Mouse (Mus musculus) stomach, embryonic 14.5 days (tissue): ENCODE data around the gene Iqschfp. TPM values are rescaled to one million over a fixed set of nuclear protein-coding genes. Genes with fewer than 3 reads are reported as not detected.

Experiments
- ATAC-seq: fragments of 200-750 bp; cut with Nextera tagmentation; 2 replicates; pipeline ENCODE4 v1.8.0; 2017; ENCODE audit warnings: low read depth, moderate TSS enrichment; ENCODE audit not compliant: insufficient number of reproducible peaks, insufficient read depth, low FRiP score
- H3K27ac ChIP-seq: fragments of 300-500 bp; sonication (generic); 2 replicates; pipeline ENCODE4 v1.5.1; 2014; ENCODE audit warnings: mild to moderate bottlenecking, low read length, moderate library complexity, mixed read lengths
- H3K27me3 ChIP-seq: fragments of 300-500 bp; sonication (generic); 2 replicates; pipeline ENCODE4 v1.6.1; 2014; ENCODE audit warnings: low read length, control low read depth, mixed read lengths; ENCODE audit not compliant: control insufficient read depth, insufficient read depth
- H3K36me3 ChIP-seq: fragments of 300-500 bp; sonication (generic); 2 replicates; pipeline ENCODE4 v1.6.1; 2014; ENCODE audit warnings: mild to moderate bottlenecking, control low read depth, low read length, moderate library complexity, mixed read lengths; ENCODE audit not compliant: control insufficient read depth, insufficient read depth
- H3K4me1 ChIP-seq: fragments of 300-500 bp; sonication (generic); 2 replicates; pipeline ENCODE4 v1.6.1; 2014; ENCODE audit warnings: low read length, control low read depth, mixed read lengths; ENCODE audit not compliant: control insufficient read depth, insufficient read depth
- H3K4me2 ChIP-seq: fragments of 300-500 bp; sonication (generic); replicated peaks from 2 replicates; pipeline ENCODE4 v1.6.1; 2014; ENCODE audit warnings: low read depth, low read length, control low read depth
- H3K4me3 ChIP-seq: fragments of 300-500 bp; sonication (generic); 2 replicates; pipeline ENCODE4 v1.5.1; 2014; ENCODE audit warnings: low read depth, low read length, control low read depth
- H3K9ac ChIP-seq: fragments of 300-500 bp; sonication (generic); replicated peaks from 2 replicates; pipeline ENCODE4 v1.6.1; 2014; ENCODE audit warnings: low read depth, mild to moderate bottlenecking, control low read depth, low read length, moderate library complexity, mixed read lengths
- H3K9me3 ChIP-seq: fragments of 300-500 bp; sonication (generic); 2 replicates; pipeline ENCODE4 v1.6.1; 2016; ENCODE audit warnings: low read depth, low read length, control low read depth; ENCODE audit not compliant: control insufficient read depth
- WGBS: fragments of 180-500 bp; shearing (Covaris S2); extraction: QIAGEN DNeasy Blood & Tissue Kit; methylation state at CpG from one replicate; pipeline ENCODE4 v1.1.7; 2014; 5-methylcytosine and 5-hydroxymethylcytosine counted together
- polyA plus RNA-seq: library from polyadenylated mRNA; unstranded; fragments of >200 nt; fragmentation: Nextera tagmentation; extraction: Ambion mirVana; gene quantifications from 2 replicates; pipeline ENCODE4 v1.2.1, GENCODE M21; 2014

The Iqschfp gene
- polyA plus RNA-seq, 1 experiment from 2014 or later = 0.20 TPM

DNA sequence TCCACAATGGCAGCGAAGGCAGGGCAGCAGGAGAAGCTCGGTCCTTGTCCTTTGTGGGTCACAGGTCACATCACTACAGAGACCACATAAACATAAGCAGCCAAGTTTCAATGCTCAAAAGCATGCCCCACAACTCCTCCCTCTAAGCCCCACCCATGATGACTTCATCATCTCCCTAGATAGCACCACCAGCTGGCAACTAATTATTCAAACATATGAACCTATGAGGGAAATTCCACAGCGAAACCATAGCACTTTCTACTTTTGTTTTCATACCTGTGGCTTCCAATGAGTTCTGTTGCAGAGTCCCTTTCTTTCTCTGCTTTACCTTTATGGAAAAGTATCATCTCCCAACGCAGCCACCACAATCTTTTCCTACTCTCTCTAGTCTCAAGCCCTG lies 443.5 kb downstream of the Iqschfp start:
- Histone ChIP-seq H3K9ac (no peak overlapping the region), H3K9me3 (no peaks in the 10 kb centered on the region), H3K4me2 (no peak overlapping the region), H3K36me3 (no peaks in the 10 kb centered on the region), H3K27ac (no peak overlapping the region), H3K27me3 (no peaks in the 10 kb centered on the region), H3K4me3 (no peak overlapping the region), H3K4me1 (no peaks in the 10 kb centered on the region)
- 94% methylated on average over 4 of the region's 4 CpGs for WGBS
- no peak for ATAC-seq

- Histone ChIP-seq H3K9ac (no peak overlapping the region), H3K4me1 (no peaks in the 10 kb centered on the region), H3K9me3 (no peaks in the 10 kb centered on the region), H3K4me2 (no peak overlapping the region), H3K4me3 (no peak overlapping the region), H3K27ac (no peak overlapping the region), H3K27me3 (no peaks in the 10 kb centered on the region), H3K36me3 (no peaks in the 10 kb centered on the region)
- WGBS = 80% methylated on average over 6 of the region's 6 CpGs
- no peak for ATAC-seq
These were observed 458.6 kb downstream of the Iqschfp start for GRCm38 (mm10) chr3:68350624-68351023.

DNA sequence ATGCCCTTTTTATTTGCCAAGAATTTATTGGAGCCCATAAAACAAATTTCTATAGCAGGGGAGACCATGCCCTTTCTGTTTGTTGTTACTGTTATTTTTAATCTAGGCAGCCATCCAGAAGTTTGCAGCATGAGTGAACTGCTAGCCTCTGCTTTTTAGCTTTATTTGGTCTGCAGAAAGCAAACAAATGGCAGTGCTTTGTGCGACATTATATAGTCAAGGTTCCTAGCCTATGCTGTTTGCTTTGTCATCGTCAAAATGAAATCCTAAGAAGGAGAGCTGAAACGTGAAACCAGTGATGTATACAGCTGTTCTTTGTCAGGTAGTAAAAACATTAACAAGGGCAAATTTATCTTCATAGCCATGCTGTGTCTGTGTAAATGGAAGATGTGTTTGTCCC lies 459.4 kb downstream of the Iqschfp start:
- Histone ChIP-seq H3K4me1 (no peaks in the 10 kb centered on the region), H3K9ac (no peak overlapping the region), H3K9me3 (no peaks in the 10 kb centered on the region), H3K36me3 (no peaks in the 10 kb centered on the region), H3K27me3 (no peaks in the 10 kb centered on the region), H3K4me2 (no peak overlapping the region), H3K4me3 (no peak overlapping the region), H3K27ac (no peak overlapping the region)
- 17% methylated on average over 3 of the region's 3 CpGs for WGBS
- ATAC-seq = no peak

GRCm38 (mm10) chr3:68352961-68353360 lies 460.9 kb downstream of the Iqschfp start:
- Histone ChIP-seq H3K9me3 (no peaks in the 10 kb centered on the region), H3K27me3 (no peaks in the 10 kb centered on the region), H3K4me1 (no peaks in the 10 kb centered on the region), H3K4me3 (no peak overlapping the region), H3K9ac (no peak overlapping the region), H3K4me2 (no peak overlapping the region), H3K36me3 (no peaks in the 10 kb centered on the region), H3K27ac (no peak overlapping the region)
- ATAC-seq = no peak
- WGBS = 86% methylated on average over 7 of the region's 7 CpGs

- no peak overlapping the region for H3K27ac ChIP-seq
- H3K9ac ChIP-seq = no peak overlapping the region
- H3K4me2 ChIP-seq = no peak overlapping the region
- H3K4me1 ChIP-seq = no peaks in the 10 kb centered on the region
- ATAC-seq = no peak
- no peaks in the 10 kb centered on the region for H3K36me3 ChIP-seq
- H3K9me3 ChIP-seq = no peaks in the 10 kb centered on the region
- 36% methylated on average over 3 of the region's 3 CpGs for WGBS
- no peaks in the 10 kb centered on the region for H3K27me3 ChIP-seq
- no peak overlapping the region for H3K4me3 ChIP-seq
These were observed 461.5 kb downstream of the Iqschfp start for GRCm38 (mm10) chr3:68353492-68353891.

DNA sequence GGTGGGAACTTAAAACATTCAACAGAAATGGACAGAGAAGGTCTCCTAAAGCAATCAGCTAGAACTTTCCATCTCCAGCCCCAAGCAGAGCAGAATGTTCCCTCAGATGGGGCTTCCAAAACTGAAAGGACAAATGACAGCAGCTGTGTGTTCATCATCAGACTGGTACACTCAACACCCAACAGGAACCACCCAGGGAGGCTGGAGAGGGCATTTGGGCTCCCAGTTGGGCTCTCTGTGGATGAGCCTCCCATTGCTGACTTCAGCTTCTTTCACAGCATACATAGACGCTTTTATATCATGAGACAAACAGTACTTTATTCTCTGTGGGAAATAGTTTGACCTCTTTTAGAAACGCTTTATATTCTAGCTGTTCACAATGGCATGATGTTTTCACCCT lies 464.5 kb downstream of the Iqschfp start:
- Histone ChIP-seq H3K27me3 (no peaks in the 10 kb centered on the region), H3K4me1 (no peaks in the 10 kb centered on the region), H3K36me3 (no peaks in the 10 kb centered on the region), H3K9me3 (no peaks in the 10 kb centered on the region), H3K27ac (no peak overlapping the region), H3K4me3 (no peak overlapping the region), H3K9ac (no peak overlapping the region), H3K4me2 (no peak overlapping the region)
- 74% methylated on average over 2 of the region's 2 CpGs for WGBS
- ATAC-seq = no peak

DNA sequence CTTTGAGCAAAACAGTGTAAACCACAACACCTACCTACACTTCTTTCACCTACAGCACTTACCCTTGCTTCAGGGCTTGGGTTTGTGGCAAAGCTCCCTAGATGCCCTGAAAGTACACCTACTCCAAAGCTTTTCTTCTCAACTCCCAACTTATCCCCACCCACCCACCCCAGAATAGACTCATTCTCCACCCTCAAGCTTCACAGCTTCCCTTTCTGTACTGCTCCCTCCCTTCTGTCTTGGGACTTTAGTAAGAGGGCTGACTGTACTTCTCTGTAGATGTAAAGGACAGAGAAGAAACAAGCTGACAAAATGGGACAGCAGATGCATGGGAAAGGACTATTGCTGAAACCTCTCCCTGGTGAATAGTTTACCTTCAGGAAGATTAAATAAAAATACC lies 476.0 kb downstream of the Iqschfp start:
- no peaks in the 10 kb centered on the region for H3K27me3 ChIP-seq

GRCm38 (mm10) chr3:68372925-68373324 lies 480.9 kb downstream of the Iqschfp start:
- WGBS = no CpG with 5 or more reads among the region's 1 CpGs
- no peaks in the 10 kb centered on the region for H3K4me1 ChIP-seq
- no peak overlapping the region for H3K9ac ChIP-seq
- H3K36me3 ChIP-seq = no peaks in the 10 kb centered on the region
- no peak overlapping the region for H3K4me2 ChIP-seq
- no peak overlapping the region for H3K27ac ChIP-seq
- H3K9me3 ChIP-seq = no peaks in the 10 kb centered on the region
- H3K27me3 ChIP-seq = no peaks in the 10 kb centered on the region
- no peak overlapping the region for H3K4me3 ChIP-seq
- no peak; the same call in 1 of the 2 replicates for ATAC-seq

More for the DNA sequence above, 476.0 kb downstream of the Iqschfp start:
- Histone ChIP-seq H3K9me3 (no peaks in the 10 kb centered on the region), H3K9ac (no peak overlapping the region), H3K4me1 (no peaks in the 10 kb centered on the region), H3K4me3 (no peak overlapping the region), H3K27ac (no peak overlapping the region), H3K36me3 (no peaks in the 10 kb centered on the region), H3K4me2 (no peak overlapping the region)
- no peak for ATAC-seq

DNA sequence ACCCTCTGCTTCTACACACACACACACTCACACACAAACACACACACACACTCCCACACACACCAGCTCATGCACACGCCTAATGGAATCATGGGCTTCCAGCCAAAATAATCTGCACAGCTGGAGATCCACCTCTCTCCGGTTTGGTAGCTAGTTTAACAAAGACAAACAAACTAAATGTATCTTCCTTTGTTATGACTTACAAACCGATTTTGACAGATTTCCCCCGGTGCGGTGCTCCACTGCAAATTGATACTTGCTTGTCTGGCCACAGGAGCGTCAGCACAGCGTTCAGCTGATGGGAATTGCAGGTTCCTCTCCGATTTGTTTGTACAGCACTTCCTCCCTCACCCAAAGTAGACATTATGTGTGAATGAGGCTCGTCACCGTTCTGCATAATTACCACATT lies 483.1 kb downstream of the Iqschfp start:
- WGBS = 17% methylated on average over 10 of the region's 10 CpGs
- ATAC-seq = no peak
- no peak overlapping the region for H3K9ac ChIP-seq
- 0 out of 2 replicates have a peak, but pooled peaks cover 2% of the 10 kb centered on the region for H3K4me1 ChIP-seq
- H3K9me3 ChIP-seq = no peaks in the 10 kb centered on the region
- no peak overlapping the region for H3K4me3 ChIP-seq
- H3K27me3 ChIP-seq = no peaks in the 10 kb centered on the region
- H3K27ac ChIP-seq = no peak overlapping the region
- H3K36me3 ChIP-seq = no peaks in the 10 kb centered on the region
- no peak overlapping the region for H3K4me2 ChIP-seq
